Mouse (Mus musculus): ENCODE data around the gene Lipt1. TPM values are rescaled to one million over a fixed set of nuclear protein-coding genes. Genes with fewer than 3 reads are reported as not detected.

Gene Lipt1
- total and polyA plus RNA-seq, 3 experiments: 7.5 to 13.2 (median 7.9) TPM

- in situ Hi-C loops (cut with MboI; ENCODE audit: low pct_ligation_motif_present, low pct_unique_long_range_greater_than_20kb, low sequenced_read_pairs): no loop called here
- Histone ChIP-seq H3K4me3 (replicated peaks in 1 of 3; ENCODE audit: low read depth in 2 of 3, low read length in 2 of 3, poor library complexity in 1 of 3) (peak overlapping the region; percentile 78 to 94 (median 78)), H3K4me1 (ENCODE audit: control insufficient read depth in 1 of 2, insufficient read depth in 2 of 2) (peaks cover 5 to 16% of the 10 kb centered on the region in 2 experiments; a peak in 2 of 4 replicates), H3K9me3 (replicated peaks; ENCODE audit: low read length) (peaks cover 2% of the 10 kb centered on the region), H3K4me2 (ENCODE audit: insufficient read depth, low read depth, poor library complexity, severe bottlenecking) (peak overlapping the region; percentile 97), H3K9ac (ENCODE audit: insufficient read depth, low read depth) (peak overlapping the region; percentile 50), H3K27ac (ENCODE audit: insufficient read depth, low read depth) (no peak overlapping the region), H3K27me3 (replicated peaks) (peaks cover 41% of the 10 kb centered on the region), H3K36me3 (replicated peaks in 1 of 2; ENCODE audit: control insufficient read depth in 1 of 2, insufficient read depth in 1 of 2, low read length in 1 of 2) (no peaks in the 10 kb centered on the region), H3K79me2 (replicated peaks; ENCODE audit: control insufficient read depth, extremely low read depth, insufficient read depth, poor library complexity, severe bottlenecking) (no peaks in the 10 kb centered on the region)
- TF ChIP-seq ZMIZ1 (IDR thresholded peaks at IDR 0.05; ENCODE audit: low read depth, low read length) (peak; percentile 13; the same call in 1 of the 2 replicates), RAD21 (IDR thresholded peaks at IDR 0.05; ENCODE audit: low read depth, low read length) (no peak), USF2 (conservative IDR thresholded peaks at IDR 0.05; ENCODE audit: low read depth, low read length) (no peak), ZNF384 (IDR thresholded peaks at IDR 0.05; ENCODE audit: low read depth, low read length) (no peak), ZC3H11A (IDR thresholded peaks at IDR 0.05; ENCODE audit: low read depth, low read length) (no peak), CHD2 (IDR thresholded peaks at IDR 0.05; ENCODE audit: low read length) (no peak), KAT2A (IDR thresholded peaks at IDR 0.05; ENCODE audit: insufficient replicate concordance, low read length) (0 out of 2 replicates have a peak, but pooled peaks have one; percentile 42), ZKSCAN1 (IDR thresholded peaks at IDR 0.05; ENCODE audit: borderline replicate concordance, low read depth, low read length) (no peak), JUND (conservative IDR thresholded peaks at IDR 0.05; ENCODE audit: low read depth, low read length) (no peak), JUN (IDR thresholded peaks at IDR 0.05; ENCODE audit: insufficient read depth, low read depth, low read length) (no peak), UBTF (IDR thresholded peaks at IDR 0.05; ENCODE audit: low read depth, low read length) (no peak), TCF12 (IDR thresholded peaks at IDR 0.05; ENCODE audit: low read depth, low read length) (peak; percentile 55; the same call in 1 of the 2 replicates), CTCF (conservative IDR thresholded peaks at IDR 0.05 in 1 of 2, IDR thresholded peaks at IDR 0.05 in 1 of 2; ENCODE audit: low read depth in 2 of 2, low read length in 2 of 2) (peak in 1 of 2 experiments; percentile 2; a peak in 1 of 4 replicates), HCFC1 (IDR thresholded peaks at IDR 0.05; ENCODE audit: low read depth, low read length) (peak; percentile 76), IRF4 (IDR thresholded peaks at IDR 0.05; ENCODE audit: low read depth, low read length) (peak; percentile 69; the same call in 1 of the 2 replicates), TBP (conservative IDR thresholded peaks at IDR 0.05; ENCODE audit: low read depth, low read length) (0 out of 2 replicates have a peak, but pooled peaks have one; percentile 28), MAX (IDR thresholded peaks at IDR 0.05; ENCODE audit: low read length) (no peak; the same call in 1 of the 2 replicates), MAZ (IDR thresholded peaks at IDR 0.05; ENCODE audit: low read depth, low read length) (peak; percentile 68), BHLHE40 (IDR thresholded peaks at IDR 0.05; ENCODE audit: low read depth, low read length) (peak; percentile 62), NELFE (IDR thresholded peaks at IDR 0.05; ENCODE audit: low read depth, low read length) (peak; percentile 69), POLR2A (IDR thresholded peaks at IDR 0.05; ENCODE audit: low read depth, low read length) (peak; percentile 65), CHD1 (IDR thresholded peaks at IDR 0.05; ENCODE audit: low read depth, low read length) (no peak), SMC3 (IDR thresholded peaks at IDR 0.05; ENCODE audit: low read depth, low read length) (no peak), GABPA (IDR thresholded peaks at IDR 0.05; ENCODE audit: insufficient replicate concordance, low read depth, low read length) (no peak), SIN3A (IDR thresholded peaks at IDR 0.05; ENCODE audit: low read length) (no peak), USF1 (IDR thresholded peaks at IDR 0.05; ENCODE audit: low read depth, low read length) (no peak), EP300 (IDR thresholded peaks at IDR 0.05; ENCODE audit: low read length) (no peak), E2F4 (IDR thresholded peaks at IDR 0.05; ENCODE audit: insufficient replicate concordance, low read depth, low read length) (0 out of 2 replicates have a peak, but pooled peaks have one; percentile 69), MEF2A (IDR thresholded peaks at IDR 0.05; ENCODE audit: borderline replicate concordance, low read depth, low read length) (no peak), MAFK (IDR thresholded peaks at IDR 0.05; ENCODE audit: insufficient replicate concordance, low read length) (no peak), RCOR1 (conservative IDR thresholded peaks at IDR 0.05; ENCODE audit: low read depth, low read length) (no peak), ELF1 (IDR thresholded peaks at IDR 0.05; ENCODE audit: low read depth, low read length) (peak; percentile 94), POLR2AphosphoS2 (IDR thresholded peaks at IDR 0.05; ENCODE audit: low read depth, low read length) (no peak), PAX5 (IDR thresholded peaks at IDR 0.05; ENCODE audit: low read length) (no peak), MYC (IDR thresholded peaks at IDR 0.05; ENCODE audit: low read depth, low read length) (no peak), NRF1 (IDR thresholded peaks at IDR 0.05; ENCODE audit: low read depth, low read length) (peak; percentile 98), MXI1 (IDR thresholded peaks at IDR 0.05; ENCODE audit: low read depth, low read length) (peak; percentile 92), ETS1 (conservative IDR thresholded peaks at IDR 0.05; ENCODE audit: low read depth, low read length) (no peak)
- dilution Hi-C loops (cut with MboI; ENCODE audit: extremely low pct_ligation_motif_present, extremely low pct_unique_long_range_greater_than_20kb, low sequenced_read_pairs): no loop called here
- peak; percentile 97 for DNase-seq (ENCODE audit: extremely low read depth)
Observed at GRCm38 (mm10) chr1:37864511-37865400, 6.8 kb upstream of the Lipt1 start.
